Mouse (Mus musculus) lung, postnatal 0 days (tissue): Measurements from ENCODE around the gene Rab34. TPM values are rescaled to one million over a fixed set of nuclear protein-coding genes. Genes with fewer than 3 reads are reported as not detected.

Source experiments
- ATAC-seq: fragments of 200-750 bp; cut with Nextera tagmentation; 2 replicates; pipeline ENCODE4 v1.8.0; 2017; ENCODE audit warnings: moderate library complexity
- DNase-seq: peaks from one replicate; pipeline ENCODE4 v3.0.0-alpha.2; 2016; ENCODE audit warnings: low spot score
- H3K27ac ChIP-seq: fragments of 300-500 bp; sonication (generic); 2 replicates; pipeline ENCODE4 v1.5.1; 2014; ENCODE audit warnings: antibody characterized with exemption, mild to moderate bottlenecking, low read length, mixed read lengths
- H3K27me3 ChIP-seq: fragments of 300-500 bp; sonication (generic); replicated peaks from 2 replicates; pipeline ENCODE4 v1.6.1; 2014; ENCODE audit warnings: low read length, mixed read lengths; ENCODE audit not compliant: insufficient read depth
- H3K36me3 ChIP-seq: fragments of 300-500 bp; sonication (generic); 2 replicates; pipeline ENCODE4 v1.6.1; 2014; ENCODE audit warnings: low read length, mixed read lengths; ENCODE audit not compliant: insufficient read depth
- H3K4me1 ChIP-seq: fragments of 300-500 bp; sonication (generic); 2 replicates; pipeline ENCODE4 v1.6.1; 2014; ENCODE audit warnings: antibody characterized with exemption, low read depth, low read length, mixed read lengths; ENCODE audit not compliant: insufficient read depth
- H3K4me2 ChIP-seq: fragments of 300-500 bp; sonication (generic); replicated peaks from 2 replicates; pipeline ENCODE4 v1.6.1; 2014; ENCODE audit warnings: low read depth, mild to moderate bottlenecking, low read length, moderate library complexity, mixed read lengths
- H3K4me3 ChIP-seq: fragments of 300-500 bp; sonication (generic); 2 replicates; pipeline ENCODE4 v1.5.1; 2014; ENCODE audit warnings: low read depth, low read length
- H3K9ac ChIP-seq: fragments of 300-500 bp; sonication (generic); replicated peaks from 2 replicates; pipeline ENCODE4 v1.6.1; 2014; ENCODE audit warnings: low read depth, mild to moderate bottlenecking
- H3K9me3 ChIP-seq: fragments of 300-500 bp; sonication (generic); 2 replicates; pipeline ENCODE4 v1.6.1; 2016; ENCODE audit warnings: low read length, mixed read lengths
- CTCF ChIP-seq: IDR thresholded peaks from 2 replicates; pipeline ENCODE4 v1.5.1; 2016; ENCODE audit warnings: antibody characterized with exemption, mild to moderate bottlenecking
- EP300 ChIP-seq: IDR thresholded peaks from 2 replicates; pipeline ENCODE4 v1.6.1; 2016; ENCODE audit warnings: antibody characterized with exemption, mild to moderate bottlenecking, control low read depth
- WGBS: fragments of 180-500 bp; shearing (Covaris S2); extraction: QIAGEN DNeasy Blood & Tissue Kit; methylation state at CpG from one replicate; pipeline ENCODE4 v1.1.7; 2014; 5-methylcytosine and 5-hydroxymethylcytosine counted together
- polyA plus RNA-seq: library from polyadenylated mRNA; unstranded; fragments of >200 nt; fragmentation: Nextera tagmentation; extraction: Ambion mirVana; gene quantifications from 2 replicates; pipeline ENCODE4 v1.2.1, GENCODE M21; 2015

Rab34 gene
- polyA plus RNA-seq, result 103 and 104 TPM in 2 replicates

GRCm38 (mm10) chr11:78188331-78189233 lies at the start of gene Rab34:
TSS of gene Rab34 (plus strand) at chr11:78188430.
- Histone ChIP-seq H3K36me3 (no peaks in the 10 kb centered on the region), H3K9me3 (no peaks in the 10 kb centered on the region), H3K4me3 (peak within 1 kb of the TSS; percentile 71), H3K27ac (peak within 1 kb of the TSS; percentile 95), H3K4me1 (peaks cover 9% of the 10 kb centered on the region; the same call in 1 of the 2 replicates), H3K9ac (peak within 1 kb of the TSS; percentile 77), H3K4me2 (peak within 1 kb of the TSS; percentile 87), H3K27me3 (no peaks in the 10 kb centered on the region)
- WGBS, result under 1% methylated on average over 47 of the region's 80 CpGs
- peak; percentile 83 for ATAC-seq
- DNase-seq, result peak; percentile 93
- TF ChIP-seq EP300, result no peak
- TF ChIP-seq CTCF, result no peak

- Histone ChIP-seq H3K4me3 (no peak overlapping the region), H3K4me1 (no peaks in the 10 kb centered on the region), H3K27ac (no peak overlapping the region), H3K4me2 (no peak overlapping the region), H3K9me3 (no peaks in the 10 kb centered on the region), H3K27me3 (no peaks in the 10 kb centered on the region), H3K9ac (no peak overlapping the region), H3K36me3 (no peaks in the 10 kb centered on the region)
- DNase-seq (no peak), ATAC-seq (no peak)
- TF ChIP-seq CTCF (no peak), EP300 (no peak)
- WGBS, result 71% methylated on average over 5 of the region's 5 CpGs
Measured at GRCm38 (mm10) chr11:78140665-78141064, 47.6 kb upstream of the Rab34 start.

- H3K4me3 ChIP-seq, result no peak overlapping the region
- H3K27me3 ChIP-seq, result no peaks in the 10 kb centered on the region
- H3K4me1 ChIP-seq, result no peaks in the 10 kb centered on the region
- no peak for TF ChIP-seq EP300
- TF ChIP-seq CTCF, result no peak
- ATAC-seq, result no peak
- no peak for DNase-seq
- no peak overlapping the region for H3K4me2 ChIP-seq
- no peaks in the 10 kb centered on the region for H3K36me3 ChIP-seq
- H3K27ac ChIP-seq, result no peak overlapping the region
- no peak overlapping the region for H3K9ac ChIP-seq
- no peaks in the 10 kb centered on the region for H3K9me3 ChIP-seq
- 74% methylated on average over 2 of the region's 2 CpGs for WGBS
Measured at GRCm38 (mm10) chr11:78143520-78143919, 44.7 kb upstream of the Rab34 start.

- H3K4me1 ChIP-seq, result no peaks in the 10 kb centered on the region
- no peak overlapping the region for H3K4me3 ChIP-seq
- no peak overlapping the region for H3K4me2 ChIP-seq
- no peak overlapping the region for H3K27ac ChIP-seq
- TF ChIP-seq CTCF (peak; percentile 43), EP300 (no peak)
- DNase-seq, result no peak
- WGBS, result 89% methylated on average over 5 of the region's 5 CpGs
- H3K9me3 ChIP-seq, result no peaks in the 10 kb centered on the region
- 0 out of 2 replicates have a peak, but pooled peaks cover 5% of the 10 kb centered on the region for H3K36me3 ChIP-seq
- no peaks in the 10 kb centered on the region for H3K27me3 ChIP-seq
- no peak overlapping the region for H3K9ac ChIP-seq
- no peak for ATAC-seq
Measured at GRCm38 (mm10) chr11:78146168-78146567, 42.1 kb upstream of the Rab34 start.

GRCm38 (mm10) chr11:78146707-78147543 lies 41.3 kb upstream of the Rab34 start:
- Histone ChIP-seq H3K27ac (no peak overlapping the region), H3K4me3 (no peak overlapping the region), H3K27me3 (no peaks in the 10 kb centered on the region), H3K9me3 (no peaks in the 10 kb centered on the region), H3K4me2 (no peak overlapping the region), H3K4me1 (peaks cover under 1% of the 10 kb centered on the region; the same call in 1 of the 2 replicates), H3K36me3 (0 out of 2 replicates have a peak, but pooled peaks cover 5% of the 10 kb centered on the region), H3K9ac (no peak overlapping the region)
- TF ChIP-seq EP300, result no peak
- TF ChIP-seq CTCF, result no peak
- WGBS, result 86% methylated on average over 6 of the region's 6 CpGs
- DNase-seq (no peak), ATAC-seq (no peak)

GRCm38 (mm10) chr11:78151161-78151560 lies 37.1 kb upstream of the Rab34 start:
- 48% methylated on average over 1 of the region's 1 CpGs for WGBS
- TF ChIP-seq CTCF (peak; percentile 66), EP300 (no peak)
- Histone ChIP-seq H3K36me3 (0 out of 2 replicates have a peak, but pooled peaks cover 9% of the 10 kb centered on the region), H3K4me1 (peaks cover 4% of the 10 kb centered on the region; the same call in 1 of the 2 replicates), H3K27me3 (no peaks in the 10 kb centered on the region), H3K4me3 (no peak overlapping the region), H3K9ac (no peak overlapping the region), H3K4me2 (no peak overlapping the region), H3K9me3 (no peaks in the 10 kb centered on the region), H3K27ac (no peak overlapping the region)
- ATAC-seq (no peak), DNase-seq (peak; percentile 64)
